Mouse (Mus musculus) ES-E14 (cell line): ENCODE measurements around the gene Hist1h2bj.

ENCODE experiments used
- MAFK ChIP-seq: IDR thresholded peaks from 2 replicates; pipeline ENCODE4 v1.6.1; 2014; ENCODE audit warnings: mild to moderate bottlenecking, low read depth, low read length, inconsistent platforms; ENCODE audit not compliant: insufficient read depth
- ZNF384 ChIP-seq: IDR thresholded peaks from 2 replicates; pipeline ENCODE4 v1.6.1; 2012; ENCODE audit warnings: low read depth, low read length, inconsistent platforms

DNA sequence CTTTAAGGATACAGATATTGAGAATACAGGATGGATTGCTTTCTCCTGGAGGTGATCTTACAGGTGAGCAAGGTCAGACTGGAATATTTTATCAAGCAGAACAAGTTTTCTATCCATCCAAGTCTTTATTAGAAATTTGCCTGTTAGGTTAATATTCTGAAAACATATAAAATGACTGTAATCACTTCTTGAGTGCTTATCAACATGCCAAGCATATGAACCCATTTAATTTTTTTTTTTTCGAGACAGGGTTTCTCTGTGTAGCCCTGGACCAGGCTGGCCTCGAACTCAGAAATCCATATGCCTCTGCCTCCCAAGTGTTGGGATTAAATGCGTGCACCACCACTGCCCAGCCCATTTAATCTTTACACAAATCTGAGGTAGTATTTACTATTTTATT lies 6.0 kb upstream of the Hist1h2bj start:
- TF ChIP-seq MAFK (no peak), ZNF384 (no peak)
